Mouse (Mus musculus) neural tube, embryonic 12.5 days (tissue): ENCODE measurements around the gene Mboat2. TPM values are rescaled to one million over a fixed set of nuclear protein-coding genes. Genes with fewer than 3 reads are reported as not detected.

Experiments
- ATAC-seq: fragments of 200-750 bp; cut with Nextera tagmentation; 2 replicates; pipeline ENCODE4 v1.8.0; 2017; ENCODE audit warnings: low read depth, mild to moderate bottlenecking, moderate TSS enrichment, moderate library complexity; ENCODE audit not compliant: low FRiP score
- H3K27ac ChIP-seq: fragments of 300-500 bp; sonication (generic); 2 replicates; pipeline ENCODE4 v1.5.1; 2016
- H3K27me3 ChIP-seq: fragments of 300-500 bp; sonication (generic); replicated peaks from 2 replicates; pipeline ENCODE4 v1.6.1; 2016; ENCODE audit warnings: mild to moderate bottlenecking
- H3K36me3 ChIP-seq: fragments of 300-500 bp; sonication (generic); 2 replicates; pipeline ENCODE4 v1.6.1; 2016; ENCODE audit warnings: mild to moderate bottlenecking
- H3K4me1 ChIP-seq: fragments of 300-500 bp; sonication (generic); 2 replicates; pipeline ENCODE4 v1.6.1; 2016
- H3K4me2 ChIP-seq: fragments of 300-500 bp; sonication (generic); replicated peaks from 2 replicates; pipeline ENCODE4 v1.6.1; 2016; ENCODE audit warnings: mild to moderate bottlenecking
- H3K4me3 ChIP-seq: fragments of 300-500 bp; sonication (generic); 2 replicates; pipeline ENCODE4 v1.5.1; 2016
- H3K9ac ChIP-seq: fragments of 300-500 bp; sonication (generic); 2 replicates; pipeline ENCODE4 v1.6.1; 2016; ENCODE audit warnings: mild to moderate bottlenecking
- H3K9me3 ChIP-seq: fragments of 300-500 bp; sonication (generic); 2 replicates; pipeline ENCODE4 v1.6.1; 2016; ENCODE audit warnings: mild to moderate bottlenecking
- WGBS: fragments of 180-500 bp; shearing (Covaris S2); methylation state at CpG from one replicate; pipeline ENCODE4 v1.1.7; 2016; 5-methylcytosine and 5-hydroxymethylcytosine counted together
- polyA plus RNA-seq: library from polyadenylated mRNA; unstranded; fragments of >200 nt; fragmentation: Nextera tagmentation; extraction: Ambion mirVana; gene quantifications from 2 replicates; pipeline ENCODE4 v1.2.1, GENCODE M21; 2016

Mboat2 gene
- polyA plus RNA-seq, 1 experiment from 2014 or later = 56.9 TPM

- 90% methylated on average over 1 of the region's 1 CpGs for WGBS
- Histone ChIP-seq H3K9ac (no peak overlapping the region), H3K27me3 (no peaks in the 10 kb centered on the region), H3K4me3 (no peak overlapping the region), H3K4me2 (no peak overlapping the region), H3K4me1 (no peaks in the 10 kb centered on the region; the same call in none of the 2 replicates), H3K36me3 (peaks cover 19% of the 10 kb centered on the region), H3K27ac (no peak overlapping the region), H3K9me3 (no peaks in the 10 kb centered on the region)
- no peak for ATAC-seq
Observed at GRCm38 (mm10) chr12:24936281-24936680, 105.6 kb downstream of the Mboat2 start.

DNA sequence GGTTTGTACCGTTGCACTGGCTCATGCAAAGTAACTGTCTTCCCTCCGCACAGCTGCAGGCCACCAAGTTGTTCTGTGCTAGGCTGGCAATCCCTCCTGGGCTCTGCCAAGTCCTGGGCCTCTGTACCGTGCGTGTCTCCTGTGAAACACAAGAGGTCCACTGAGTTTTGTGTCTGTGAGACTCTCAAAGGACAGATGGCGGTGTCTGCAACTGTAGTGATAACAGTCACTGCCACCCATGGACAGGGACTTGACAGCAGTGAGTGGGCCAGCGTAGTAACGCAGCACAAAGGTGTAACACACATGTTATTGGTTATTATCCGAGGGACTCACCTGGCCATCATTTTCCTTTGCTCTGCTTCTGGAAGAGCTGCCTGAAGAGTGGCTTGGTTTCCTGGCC, 108.7 kb downstream of the Mboat2 start:
- H3K4me1 ChIP-seq = no peaks in the 10 kb centered on the region
- ATAC-seq = no peak
- no peaks in the 10 kb centered on the region for H3K9me3 ChIP-seq
- H3K9ac ChIP-seq = no peak overlapping the region
- no peak overlapping the region for H3K4me2 ChIP-seq
- H3K36me3 ChIP-seq = peaks cover 35% of the 10 kb centered on the region
- H3K27ac ChIP-seq = no peak overlapping the region
- H3K27me3 ChIP-seq = no peaks in the 10 kb centered on the region
- 91% methylated on average over 8 of the region's 8 CpGs for WGBS
- no peak overlapping the region for H3K4me3 ChIP-seq

- WGBS = 89% methylated on average over 9 of the region's 9 CpGs
- H3K4me2 ChIP-seq = no peak overlapping the region
- no peaks in the 10 kb centered on the region for H3K27me3 ChIP-seq
- H3K9me3 ChIP-seq = no peaks in the 10 kb centered on the region
- H3K27ac ChIP-seq = no peak overlapping the region
- no peak overlapping the region for H3K9ac ChIP-seq
- no peak overlapping the region for H3K4me3 ChIP-seq
- peaks cover 30% of the 10 kb centered on the region for H3K36me3 ChIP-seq
- H3K4me1 ChIP-seq = no peaks in the 10 kb centered on the region
- ATAC-seq = no peak
Observed at GRCm38 (mm10) chr12:24942619-24943287, 112.1 kb downstream of the Mboat2 start.

- Histone ChIP-seq H3K27me3 (no peaks in the 10 kb centered on the region), H3K9me3 (no peaks in the 10 kb centered on the region), H3K4me2 (no peak overlapping the region), H3K36me3 (peaks cover 30% of the 10 kb centered on the region), H3K4me1 (no peaks in the 10 kb centered on the region), H3K9ac (no peak overlapping the region), H3K27ac (no peak overlapping the region), H3K4me3 (no peak overlapping the region)
- WGBS = 92% methylated on average over 4 of the region's 4 CpGs
- ATAC-seq = no peak
Observed at GRCm38 (mm10) chr12:24943427-24943826, 112.7 kb downstream of the Mboat2 start.

GRCm38 (mm10) chr12:24944597-24944996, 113.9 kb downstream of the Mboat2 start:
- ATAC-seq = no peak

GRCm38 (mm10) chr12:24947065-24947464, 116.4 kb downstream of the Mboat2 start:
- Histone ChIP-seq H3K9ac (no peak overlapping the region), H3K4me3 (no peak overlapping the region), H3K36me3 (peaks cover 30% of the 10 kb centered on the region), H3K4me2 (no peak overlapping the region), H3K4me1 (no peaks in the 10 kb centered on the region), H3K27ac (no peak overlapping the region), H3K27me3 (no peaks in the 10 kb centered on the region), H3K9me3 (no peaks in the 10 kb centered on the region)
- no peak for ATAC-seq
- WGBS = 94% methylated on average over 14 of the region's 14 CpGs

More at GRCm38 (mm10) chr12:24944597-24944996, 113.9 kb downstream of the Mboat2 start:
- WGBS = 91% methylated on average over 7 of the region's 7 CpGs
- Histone ChIP-seq H3K4me3 (no peak overlapping the region), H3K4me1 (no peaks in the 10 kb centered on the region), H3K36me3 (peaks cover 28% of the 10 kb centered on the region), H3K4me2 (no peak overlapping the region), H3K27ac (no peak overlapping the region), H3K9me3 (no peaks in the 10 kb centered on the region), H3K9ac (no peak overlapping the region), H3K27me3 (no peaks in the 10 kb centered on the region)

DNA sequence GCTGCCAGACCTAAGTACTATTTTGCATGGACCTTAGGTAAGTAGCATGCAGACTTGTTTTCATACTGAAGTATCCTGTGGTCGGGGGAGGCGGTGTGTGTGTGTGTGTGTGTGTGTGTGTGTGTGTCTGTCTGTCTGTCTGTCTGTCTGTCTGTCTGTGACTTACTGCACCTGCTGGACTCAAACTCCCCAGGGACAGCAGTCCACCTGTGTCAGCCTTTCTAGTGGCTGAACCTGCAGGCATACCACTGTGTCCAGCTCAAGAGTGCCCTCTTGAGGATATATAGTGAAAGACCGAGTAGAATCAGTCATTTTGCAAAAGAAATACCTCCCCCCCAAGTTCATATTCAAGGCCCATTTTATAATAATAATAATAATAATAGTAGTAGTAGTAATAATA, 117.7 kb downstream of the Mboat2 start:
- ATAC-seq = no peak
- WGBS = 67% methylated on average over 3 of the region's 3 CpGs
- Histone ChIP-seq H3K4me1 (no peaks in the 10 kb centered on the region), H3K27ac (no peak overlapping the region), H3K36me3 (peaks cover 35% of the 10 kb centered on the region), H3K4me2 (no peak overlapping the region), H3K4me3 (no peak overlapping the region), H3K27me3 (no peaks in the 10 kb centered on the region), H3K9me3 (no peaks in the 10 kb centered on the region), H3K9ac (no peak overlapping the region)

GRCm38 (mm10) chr12:24950376-24951046, 119.8 kb downstream of the Mboat2 start:
- ATAC-seq = no peak
- Histone ChIP-seq H3K4me3 (no peak overlapping the region), H3K27ac (no peak overlapping the region), H3K27me3 (no peaks in the 10 kb centered on the region), H3K4me1 (no peaks in the 10 kb centered on the region), H3K36me3 (peaks cover 41% of the 10 kb centered on the region), H3K9ac (no peak overlapping the region), H3K4me2 (no peak overlapping the region), H3K9me3 (no peaks in the 10 kb centered on the region)
- 92% methylated on average over 7 of the region's 7 CpGs for WGBS

- H3K9ac ChIP-seq = no peak overlapping the region
- no peak overlapping the region for H3K4me2 ChIP-seq
- no peaks in the 10 kb centered on the region for H3K4me1 ChIP-seq
- 0 out of 2 replicates have a peak, but pooled peaks have one; percentile 46 for ATAC-seq
- H3K4me3 ChIP-seq = no peak overlapping the region
- 71% methylated on average over 6 of the region's 6 CpGs for WGBS
- H3K27me3 ChIP-seq = no peaks in the 10 kb centered on the region
- peaks cover 45% of the 10 kb centered on the region for H3K36me3 ChIP-seq
- no peak overlapping the region for H3K27ac ChIP-seq
- no peaks in the 10 kb centered on the region for H3K9me3 ChIP-seq
Observed at GRCm38 (mm10) chr12:24952147-24952546, 121.5 kb downstream of the Mboat2 start.

DNA sequence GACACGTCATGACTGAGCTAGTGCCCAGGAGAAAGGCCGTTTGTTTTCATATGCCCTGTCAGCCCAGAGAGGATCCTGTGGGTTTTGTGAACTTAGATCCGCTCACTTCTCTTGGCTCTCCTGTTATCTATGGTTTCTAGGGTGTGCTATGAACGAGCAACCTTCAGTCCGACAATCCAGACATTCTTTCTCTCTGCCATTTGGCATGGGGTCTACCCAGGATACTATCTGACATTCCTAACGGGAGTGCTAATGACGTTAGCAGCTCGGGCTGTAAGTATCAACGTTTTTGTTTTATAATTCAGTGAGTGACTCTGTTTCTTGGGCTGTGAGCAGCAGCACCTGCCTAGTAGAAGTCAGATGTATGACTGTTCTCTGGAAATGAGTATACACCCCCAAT, 124.5 kb downstream of the Mboat2 start:
- peaks cover 63% of the 10 kb centered on the region for H3K36me3 ChIP-seq
- H3K4me1 ChIP-seq = no peaks in the 10 kb centered on the region
- H3K4me3 ChIP-seq = no peak overlapping the region
- no peak for ATAC-seq
- H3K4me2 ChIP-seq = no peak overlapping the region
- H3K9me3 ChIP-seq = no peaks in the 10 kb centered on the region
- H3K27me3 ChIP-seq = no peaks in the 10 kb centered on the region
- H3K27ac ChIP-seq = no peak overlapping the region
- no peak overlapping the region for H3K9ac ChIP-seq
- 89% methylated on average over 9 of the region's 9 CpGs for WGBS

DNA sequence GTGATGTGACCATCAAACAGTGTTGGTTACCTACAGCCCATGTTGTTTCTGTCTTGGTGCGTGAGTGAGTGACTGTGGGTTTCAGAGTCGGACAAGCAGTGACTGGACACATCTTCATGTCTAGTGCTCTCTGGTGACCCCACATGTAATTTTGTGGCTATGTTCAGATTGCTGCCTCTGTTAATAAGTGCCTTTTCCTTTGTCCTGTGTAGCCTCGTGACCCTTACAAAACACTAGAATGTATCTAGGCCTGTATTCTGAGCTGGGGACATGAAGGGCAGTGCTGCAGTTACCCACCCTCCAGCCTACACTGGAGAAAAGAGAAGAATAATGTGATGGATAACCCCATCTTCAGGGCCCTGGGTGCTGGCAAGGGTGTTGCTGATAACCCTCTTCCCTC, 127.8 kb downstream of the Mboat2 start:
- Histone ChIP-seq H3K4me1 (no peaks in the 10 kb centered on the region), H3K36me3 (peaks cover 35% of the 10 kb centered on the region), H3K4me2 (no peak overlapping the region), H3K9ac (no peak overlapping the region), H3K27ac (no peak overlapping the region), H3K9me3 (no peaks in the 10 kb centered on the region), H3K4me3 (no peak overlapping the region), H3K27me3 (no peaks in the 10 kb centered on the region)
- no peak for ATAC-seq
- WGBS = 92% methylated on average over 3 of the region's 3 CpGs

DNA sequence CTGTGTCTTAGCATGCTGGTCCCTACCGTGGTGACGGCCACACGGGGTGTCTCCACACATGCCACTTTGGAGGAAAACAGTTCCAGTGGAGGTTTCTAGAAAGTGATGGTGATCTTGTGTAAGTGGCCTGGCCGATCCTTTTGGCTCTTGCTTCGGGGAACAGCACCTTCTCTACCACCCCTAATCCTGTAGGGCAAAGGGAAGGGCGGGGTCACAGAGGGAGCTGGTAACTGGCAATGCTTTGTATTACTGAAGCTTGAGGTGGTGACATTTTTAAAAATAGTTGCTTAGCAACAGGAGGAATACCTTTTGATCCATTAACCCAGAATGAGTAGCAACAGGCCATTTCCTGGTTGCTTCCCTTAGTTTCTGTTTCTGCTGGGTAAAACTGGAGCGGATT, 131.1 kb downstream of the Mboat2 start:
- Histone ChIP-seq H3K4me1 (no peaks in the 10 kb centered on the region), H3K4me3 (no peak overlapping the region), H3K9ac (no peak overlapping the region), H3K9me3 (no peaks in the 10 kb centered on the region), H3K36me3 (peaks cover 21% of the 10 kb centered on the region), H3K27ac (no peak overlapping the region), H3K4me2 (no peak overlapping the region), H3K27me3 (no peaks in the 10 kb centered on the region)
- ATAC-seq = no peak
- WGBS = 90% methylated on average over 7 of the region's 7 CpGs
